Mouse (Mus musculus) stomach, postnatal 0 days (tissue): ENCODE data around the gene Camk2b.
A peak's percentile ranks its signal among the peaks of the same experiment; 100 is the strongest.

ENCODE experiments used
- CTCF ChIP-seq: IDR thresholded peaks from 2 replicates; pipeline ENCODE4 v1.5.1; 2016; ENCODE audit warnings: antibody characterized with exemption, low read depth, mild to moderate bottlenecking, moderate library complexity
- EP300 ChIP-seq: optimal IDR thresholded peaks from 2 replicates; pipeline ENCODE3; 2016; ENCODE audit warnings: antibody characterized with exemption

DNA sequence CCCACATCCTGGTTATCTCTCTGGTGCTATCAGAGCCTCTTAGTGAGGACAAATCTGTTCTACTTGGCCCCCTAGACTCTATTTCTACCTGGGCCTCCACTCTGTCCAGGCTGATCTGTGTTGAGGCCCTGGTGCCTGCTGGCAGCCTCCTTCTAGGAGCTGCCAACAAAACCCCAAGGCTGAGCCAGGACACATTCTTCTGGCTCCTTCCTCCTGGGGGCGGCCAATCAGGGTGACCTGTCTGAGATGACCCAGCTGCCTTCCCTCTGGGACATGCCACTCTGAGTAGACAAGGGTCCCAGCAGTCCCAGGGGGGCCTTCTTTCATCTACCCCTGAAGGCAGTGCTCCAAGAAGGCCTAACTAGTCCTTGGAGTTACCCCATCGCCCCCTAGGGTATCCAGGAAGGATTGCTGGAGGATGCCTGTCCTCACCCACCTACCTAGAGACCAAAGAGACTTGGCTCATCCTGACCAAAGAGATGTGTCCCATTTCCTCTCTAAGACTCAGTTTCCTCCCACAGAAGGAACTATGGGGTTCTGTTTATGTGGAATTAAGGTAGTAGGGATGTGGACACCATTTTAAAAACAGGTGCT, 63.0 kb downstream of the Camk2b start:
- TF ChIP-seq CTCF (peak; percentile 48), EP300 (no peak)
